Mouse (Mus musculus) Muller cell, postnatal 12 days (primary cell): Measurements from ENCODE around the gene 3830417A13Rik.

Experiments
- DNase-seq: peaks from one replicate; pipeline ENCODE4 v3.0.0-alpha.2; 2015; ENCODE audit errors: inconsistent ontology term

Gene 3830417A13Rik

DNA sequence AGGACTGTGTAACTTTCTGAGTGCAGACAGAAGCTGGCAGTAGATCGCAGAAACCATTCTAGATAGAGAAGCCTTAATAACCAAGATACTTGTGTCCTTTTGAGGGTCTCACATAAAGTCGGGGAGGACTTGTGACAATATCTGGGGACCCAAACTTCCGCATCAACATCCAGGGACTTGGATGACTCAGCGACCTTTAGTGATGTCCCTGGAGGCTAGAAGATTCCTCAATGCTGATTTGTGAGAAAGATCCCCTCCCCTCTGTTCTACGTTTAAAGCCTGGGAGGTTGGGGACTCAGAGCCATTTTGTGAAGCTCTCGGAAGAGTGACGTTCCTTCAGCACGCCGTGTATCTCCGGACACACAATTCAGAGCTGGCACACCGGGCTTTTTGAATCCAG is at the start of gene 3830417A13Rik:
Gene 3830417A13Rik (plus strand): TSS at position 301 of the 400 bp plus-strand sequence.
- no peak for DNase-seq

- DNase-seq, result no peak
Measured at GRCm38 (mm10) chrX:64152098-64152497, 21.2 kb upstream of the 3830417A13Rik start, which contains the start of gene Gm6760. TSS of gene Gm6760 (minus strand) at chrX:64152198.

DNA sequence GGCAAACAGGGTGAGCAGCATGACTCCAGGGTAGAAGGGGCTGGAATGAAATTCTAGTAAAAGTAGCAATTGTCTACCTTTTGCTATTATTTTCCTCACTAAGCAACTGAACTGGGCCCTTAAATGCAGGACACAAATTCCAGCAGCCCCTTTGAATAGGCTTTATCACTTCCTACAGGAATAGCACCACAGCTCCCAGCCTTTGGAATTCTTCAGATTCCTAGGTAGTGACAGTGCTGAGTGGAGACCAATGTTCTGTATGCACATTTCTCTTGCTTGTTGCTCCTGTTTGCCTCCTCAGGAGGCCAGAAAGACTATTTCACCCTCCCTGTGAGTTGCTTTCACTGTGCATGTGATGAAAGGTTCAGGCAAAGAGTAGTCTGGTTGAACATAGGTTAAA is 7.9 kb downstream of the 3830417A13Rik start:
- peak; percentile 77 for DNase-seq
